Mouse (Mus musculus): ENCODE results near the gene Gbp9. TPM values are rescaled to one million over a fixed set of nuclear protein-coding genes. Genes with fewer than 3 reads are reported as not detected.
"Not testable (repeated sequence)": the region's sequence is repeated elsewhere in the genome, so short reads cannot be mapped to it uniquely, and the experiment has no call there.

Gene Gbp9
- polyA plus RNA-seq, 1 experiment from 2014 or later, result 1.3 TPM

- not testable (repeated sequence) for H3K9me3 ChIP-seq (ENCODE audit: control insufficient read depth, low read length); DNase-seq (ENCODE audit: low spot score, missing footprints); H3K4me1 ChIP-seq (ENCODE audit: control insufficient read depth, insufficient read depth, low read length); H3K9ac ChIP-seq (ENCODE audit: low read length); H3K36me3 ChIP-seq (ENCODE audit: control insufficient read depth, insufficient read depth, low read length); H3K4me2 ChIP-seq; ATAC-seq (ENCODE audit: low FRiP score); H3K4me3 ChIP-seq (ENCODE audit: low read depth, low read length); H3K27ac ChIP-seq (ENCODE audit: low read depth, low read length); H3K27me3 ChIP-seq (ENCODE audit: control insufficient read depth, insufficient read depth, low read length)
Measured at GRCm38 (mm10) chr5:105068356-105068755, 71.0 kb downstream of the Gbp9 start.

- WGBS, result 72% methylated on average over 2 of the region's 2 CpGs
- DNase-seq (ENCODE audit: low spot score, missing footprints), result peak; percentile 41
- not testable (repeated sequence) for H3K9ac ChIP-seq (ENCODE audit: low read length); ATAC-seq (ENCODE audit: low FRiP score); H3K4me1 ChIP-seq (ENCODE audit: control insufficient read depth, insufficient read depth, low read length); H3K27me3 ChIP-seq (ENCODE audit: control insufficient read depth, insufficient read depth, low read length); H3K36me3 ChIP-seq (ENCODE audit: control insufficient read depth, insufficient read depth, low read length); H3K9me3 ChIP-seq (ENCODE audit: control insufficient read depth, low read length); H3K4me3 ChIP-seq (ENCODE audit: low read depth, low read length); H3K4me2 ChIP-seq; H3K27ac ChIP-seq (ENCODE audit: low read depth, low read length)
Measured at GRCm38 (mm10) chr5:105064443-105064842, 74.9 kb downstream of the Gbp9 start.

- no peaks in the 10 kb centered on the region for H3K4me1 ChIP-seq (ENCODE audit: control insufficient read depth, insufficient read depth, low read length)
- H3K27ac ChIP-seq (ENCODE audit: low read depth, low read length), result no peak overlapping the region
- no peak overlapping the region for H3K4me3 ChIP-seq (ENCODE audit: low read depth, low read length)
- H3K4me2 ChIP-seq, result no peak overlapping the region
- WGBS, result 79% methylated on average over 1 of the region's 1 CpGs
- no peaks in the 10 kb centered on the region for H3K36me3 ChIP-seq (ENCODE audit: control insufficient read depth, insufficient read depth, low read length)
- no peak for DNase-seq (ENCODE audit: low spot score, missing footprints)
- no peak overlapping the region for H3K9ac ChIP-seq (ENCODE audit: low read length)
- no peaks in the 10 kb centered on the region for H3K9me3 ChIP-seq (ENCODE audit: control insufficient read depth, low read length)
- no peak for ATAC-seq (ENCODE audit: low FRiP score)
- no peaks in the 10 kb centered on the region for H3K27me3 ChIP-seq (ENCODE audit: control insufficient read depth, insufficient read depth, low read length)
Measured at GRCm38 (mm10) chr5:105063321-105063720, 76.0 kb downstream of the Gbp9 start.

GRCm38 (mm10) chr5:105062403-105062802 lies 76.9 kb downstream of the Gbp9 start:
- H3K27me3 ChIP-seq (ENCODE audit: control insufficient read depth, insufficient read depth, low read length); H3K9ac ChIP-seq (ENCODE audit: low read length); H3K4me1 ChIP-seq (ENCODE audit: control insufficient read depth, insufficient read depth, low read length); ATAC-seq (ENCODE audit: low FRiP score); H3K4me3 ChIP-seq (ENCODE audit: low read depth, low read length); H3K27ac ChIP-seq (ENCODE audit: low read depth, low read length); H3K9me3 ChIP-seq (ENCODE audit: control insufficient read depth, low read length); H3K36me3 ChIP-seq (ENCODE audit: control insufficient read depth, insufficient read depth, low read length); DNase-seq (ENCODE audit: low spot score, missing footprints); H3K4me2 ChIP-seq: not testable (repeated sequence)
- WGBS, result 83% methylated on average over 2 of the region's 2 CpGs

GRCm38 (mm10) chr5:105060224-105060623 lies 79.1 kb downstream of the Gbp9 start:
- H3K4me2 ChIP-seq, result no peak overlapping the region
- no peak for DNase-seq (ENCODE audit: low spot score, missing footprints)
- H3K27me3 ChIP-seq (ENCODE audit: control insufficient read depth, insufficient read depth, low read length), result no peaks in the 10 kb centered on the region
- no peaks in the 10 kb centered on the region for H3K9me3 ChIP-seq (ENCODE audit: control insufficient read depth, low read length)
- no peaks in the 10 kb centered on the region for H3K36me3 ChIP-seq (ENCODE audit: control insufficient read depth, insufficient read depth, low read length)
- WGBS, result 92% methylated on average over 2 of the region's 2 CpGs
- ATAC-seq (ENCODE audit: low FRiP score), result no peak
- no peak overlapping the region for H3K4me3 ChIP-seq (ENCODE audit: low read depth, low read length)
- H3K27ac ChIP-seq (ENCODE audit: low read depth, low read length), result no peak overlapping the region
- no peaks in the 10 kb centered on the region for H3K4me1 ChIP-seq (ENCODE audit: control insufficient read depth, insufficient read depth, low read length)
- H3K9ac ChIP-seq (ENCODE audit: low read length), result no peak overlapping the region

- Histone ChIP-seq H3K36me3 (ENCODE audit: control insufficient read depth, insufficient read depth, low read length) (no peaks in the 10 kb centered on the region), H3K4me2 (no peak overlapping the region), H3K9ac (ENCODE audit: low read length) (no peak overlapping the region), H3K9me3 (ENCODE audit: control insufficient read depth, low read length) (no peaks in the 10 kb centered on the region), H3K4me3 (ENCODE audit: low read depth, low read length) (no peak overlapping the region), H3K27me3 (ENCODE audit: control insufficient read depth, insufficient read depth, low read length) (no peaks in the 10 kb centered on the region), H3K27ac (ENCODE audit: low read depth, low read length) (no peak overlapping the region), H3K4me1 (ENCODE audit: control insufficient read depth, insufficient read depth, low read length) (no peaks in the 10 kb centered on the region)
- 74% methylated on average over 2 of the region's 2 CpGs for WGBS
- DNase-seq (ENCODE audit: low spot score, missing footprints) (no peak), ATAC-seq (ENCODE audit: low FRiP score) (peak; percentile 74; the same call in 1 of the 2 replicates)
Measured at GRCm38 (mm10) chr5:105055279-105055678, 84.1 kb downstream of the Gbp9 start.

- not testable (repeated sequence) for H3K27me3 ChIP-seq (ENCODE audit: control insufficient read depth, insufficient read depth, low read length); H3K4me3 ChIP-seq (ENCODE audit: low read depth, low read length); H3K9me3 ChIP-seq (ENCODE audit: control insufficient read depth, low read length); ATAC-seq (ENCODE audit: low FRiP score); H3K4me1 ChIP-seq (ENCODE audit: control insufficient read depth, insufficient read depth, low read length); H3K27ac ChIP-seq (ENCODE audit: low read depth, low read length); H3K36me3 ChIP-seq (ENCODE audit: control insufficient read depth, insufficient read depth, low read length); H3K9ac ChIP-seq (ENCODE audit: low read length); H3K4me2 ChIP-seq; DNase-seq (ENCODE audit: low spot score, missing footprints)
- 75% methylated on average over 1 of the region's 1 CpGs for WGBS
Measured at GRCm38 (mm10) chr5:105053471-105054169, 85.7 kb downstream of the Gbp9 start.

- WGBS, result 77% methylated on average over 2 of the region's 2 CpGs
- no peaks in the 10 kb centered on the region for H3K36me3 ChIP-seq (ENCODE audit: control insufficient read depth, insufficient read depth, low read length)
- H3K9me3 ChIP-seq (ENCODE audit: control insufficient read depth, low read length), result no peaks in the 10 kb centered on the region
- H3K27ac ChIP-seq (ENCODE audit: low read depth, low read length), result no peak overlapping the region
- no peak for ATAC-seq (ENCODE audit: low FRiP score)
- no peak overlapping the region for H3K4me2 ChIP-seq
- H3K27me3 ChIP-seq (ENCODE audit: control insufficient read depth, insufficient read depth, low read length), result no peaks in the 10 kb centered on the region
- no peak overlapping the region for H3K9ac ChIP-seq (ENCODE audit: low read length)
- no peak for DNase-seq (ENCODE audit: low spot score, missing footprints)
- H3K4me3 ChIP-seq (ENCODE audit: low read depth, low read length), result no peak overlapping the region
- H3K4me1 ChIP-seq (ENCODE audit: control insufficient read depth, insufficient read depth, low read length), result no peaks in the 10 kb centered on the region
Measured at GRCm38 (mm10) chr5:105032362-105032761, 107.0 kb downstream of the Gbp9 start.
